Mouse (Mus musculus): ENCODE measurements around the gene 6430548M08Rik.

6430548M08Rik gene

DNA sequence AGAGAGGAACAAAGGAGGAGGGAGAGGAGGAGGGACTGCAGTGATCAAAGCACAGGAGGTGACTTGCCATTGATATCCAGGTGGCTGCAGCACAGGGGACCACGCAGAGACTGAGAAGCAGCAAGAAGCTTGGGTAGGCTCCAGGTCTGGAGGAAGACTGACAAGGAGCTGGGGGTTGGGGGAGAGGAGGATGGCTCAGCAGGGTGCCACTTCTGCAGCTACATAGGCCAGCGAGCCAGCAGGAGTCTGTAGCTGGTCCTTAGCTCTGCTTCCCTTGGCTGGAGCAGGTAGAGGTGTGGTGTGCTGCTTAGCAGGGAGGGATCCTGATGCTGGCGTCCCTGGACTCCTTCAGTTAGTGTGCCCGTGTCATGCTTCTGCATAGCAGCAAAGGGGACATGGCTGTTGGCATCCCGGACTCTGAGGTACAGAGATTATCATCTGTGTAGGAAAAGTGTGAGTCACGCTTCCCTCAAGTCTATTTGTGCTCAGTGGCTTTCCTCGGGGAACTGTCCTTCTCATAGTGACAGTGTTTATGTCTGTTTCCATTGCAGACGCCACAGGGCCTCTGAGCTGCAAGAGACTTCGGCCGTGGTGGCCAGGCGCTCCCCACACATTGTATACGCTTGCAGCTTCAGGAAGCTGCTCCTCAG lies 30.8 kb downstream of the 6430548M08Rik start:
- peak; percentile 85 for DNase-seq (ENCODE audit: low spot score)

DNA sequence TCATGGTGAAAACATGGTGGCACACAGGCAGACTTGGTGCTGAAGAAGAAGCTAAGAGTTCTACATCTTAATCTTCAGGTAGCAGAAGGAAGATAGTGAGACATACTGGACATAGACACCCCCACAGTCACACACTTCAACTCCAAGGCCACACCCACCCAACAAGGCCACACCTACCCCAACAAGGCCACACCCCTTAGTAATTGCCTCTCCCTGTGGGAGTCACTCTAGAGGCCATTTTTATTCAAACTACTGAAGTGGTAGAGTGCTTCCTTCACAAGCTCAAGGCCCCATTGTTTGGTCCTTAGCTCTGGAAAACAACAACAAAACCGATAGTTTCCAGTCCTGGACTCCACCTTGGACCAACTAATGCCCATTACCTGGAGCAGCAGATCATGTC lies 32.1 kb downstream of the 6430548M08Rik start:
- DNase-seq (ENCODE audit: low spot score): no peak

DNA sequence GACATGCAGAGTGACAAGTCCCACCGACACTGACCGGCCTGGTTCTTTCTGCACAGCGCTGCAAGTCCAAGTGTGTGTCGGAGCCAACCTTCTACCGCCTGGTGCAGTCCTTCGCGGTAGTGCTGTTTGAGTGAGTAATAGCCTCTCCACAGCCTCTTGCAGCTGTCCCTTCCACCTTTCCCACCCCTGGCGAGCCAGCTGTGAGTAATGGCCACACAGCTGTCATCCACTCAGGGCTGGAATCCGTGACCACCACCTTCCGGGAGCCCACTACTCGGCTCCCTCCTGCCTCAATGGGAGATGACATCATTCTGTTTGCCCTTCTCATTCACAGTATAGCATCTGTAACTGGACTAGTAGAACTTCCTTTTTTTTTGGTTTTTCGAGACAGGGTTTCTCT lies 36.1 kb downstream of the 6430548M08Rik start:
- no peak for DNase-seq (ENCODE audit: low spot score)

DNA sequence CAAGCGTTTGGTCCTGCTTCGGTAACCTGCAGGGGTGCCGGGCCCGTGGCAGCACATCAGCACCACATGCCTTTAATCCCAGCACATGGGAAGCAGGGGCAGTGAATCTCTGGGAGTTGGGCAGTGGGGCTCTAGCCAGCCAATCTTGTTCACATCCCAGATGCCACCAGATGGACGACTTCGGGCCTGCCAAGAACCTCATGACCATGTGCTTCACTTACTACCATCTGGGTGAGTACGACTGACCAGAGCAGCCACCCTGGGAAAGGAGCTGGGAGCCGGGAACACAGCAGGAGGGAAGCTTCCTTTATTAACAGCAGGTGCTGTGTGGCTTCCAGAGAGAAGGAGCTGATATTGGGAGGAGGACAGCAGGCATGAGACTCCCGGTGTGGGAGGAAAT lies 37.2 kb downstream of the 6430548M08Rik start:
- no peak for DNase-seq (ENCODE audit: low spot score)

DNA sequence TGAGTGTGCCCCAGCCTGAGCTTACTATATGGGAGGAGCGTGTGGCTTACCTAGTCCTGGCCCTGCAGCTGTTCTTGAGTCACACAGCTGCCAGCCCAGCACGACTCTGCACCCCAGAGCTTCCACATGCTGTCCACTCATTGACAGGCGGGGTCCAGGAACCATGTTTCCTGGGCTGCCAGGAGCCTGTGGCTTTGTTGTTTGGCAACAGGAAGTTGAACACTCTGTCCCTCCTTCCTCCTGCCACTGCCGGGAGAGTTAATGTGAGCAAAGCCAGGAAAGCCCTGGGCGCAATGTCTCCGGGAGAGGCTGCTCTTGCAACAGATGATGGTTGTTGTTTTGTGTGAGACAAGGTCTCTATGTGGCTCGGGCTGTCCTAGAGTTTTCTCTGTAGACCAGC lies 38.7 kb downstream of the 6430548M08Rik start:
- peak; percentile 63 for DNase-seq (ENCODE audit: low spot score)

DNA sequence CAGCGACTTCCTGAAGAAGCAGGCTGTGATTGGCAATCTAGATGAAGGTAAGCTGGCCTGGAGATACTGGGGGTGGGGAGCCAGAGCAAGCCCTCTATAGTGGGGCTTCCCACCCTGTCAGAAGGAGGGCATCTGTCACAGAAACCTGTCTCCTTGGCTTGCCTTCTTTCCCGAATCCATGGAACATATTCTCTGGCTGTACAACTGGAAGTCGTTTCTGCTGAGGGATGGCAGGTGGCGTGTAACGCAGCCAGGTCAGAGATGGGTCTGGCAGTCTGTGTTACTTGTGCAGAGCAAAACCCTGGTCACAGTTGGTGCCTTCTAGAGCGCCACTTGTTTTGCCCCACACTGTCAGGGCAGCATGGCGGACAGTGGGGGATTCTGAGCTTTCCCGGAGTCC lies 46.4 kb downstream of the 6430548M08Rik start:
- no peak for DNase-seq (ENCODE audit: low spot score)

DNA sequence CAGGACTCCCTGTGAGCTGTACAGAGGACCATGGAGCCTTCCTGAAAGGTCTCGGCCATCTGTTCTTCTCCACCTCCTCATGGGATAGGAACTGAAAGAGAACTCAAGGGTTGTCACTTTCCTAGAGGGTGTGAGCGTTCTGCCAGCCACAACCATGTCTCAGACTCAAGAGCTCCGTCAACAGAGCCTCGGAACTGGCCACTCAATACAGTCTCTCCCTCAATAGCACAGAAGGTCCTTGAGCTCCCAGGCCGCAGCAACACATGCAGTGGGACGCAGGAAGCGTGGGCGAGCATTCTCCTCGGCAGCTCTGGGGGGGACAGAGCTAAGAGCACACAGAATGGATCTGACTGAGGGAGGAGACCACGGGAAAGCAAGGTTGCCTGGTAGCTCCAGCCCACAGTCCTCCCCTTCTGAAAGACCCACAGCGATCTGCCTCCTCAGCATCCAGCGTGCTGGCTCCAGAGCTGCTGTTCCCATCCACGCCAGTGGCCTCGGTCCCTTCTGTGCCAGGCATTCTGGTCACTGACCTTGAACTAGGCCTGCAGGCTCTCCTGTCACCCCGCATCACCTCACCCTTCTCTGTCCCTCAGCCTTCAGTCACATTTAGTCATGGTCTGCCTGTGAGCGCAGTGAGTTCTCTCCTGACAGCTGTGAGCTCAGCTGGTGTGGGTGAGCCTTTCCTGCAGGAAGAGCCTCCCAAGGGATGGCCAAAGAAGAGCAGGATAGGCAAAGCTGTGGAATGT lies 47.9 kb downstream of the 6430548M08Rik start:
- DNase-seq (ENCODE audit: low spot score): no peak

DNA sequence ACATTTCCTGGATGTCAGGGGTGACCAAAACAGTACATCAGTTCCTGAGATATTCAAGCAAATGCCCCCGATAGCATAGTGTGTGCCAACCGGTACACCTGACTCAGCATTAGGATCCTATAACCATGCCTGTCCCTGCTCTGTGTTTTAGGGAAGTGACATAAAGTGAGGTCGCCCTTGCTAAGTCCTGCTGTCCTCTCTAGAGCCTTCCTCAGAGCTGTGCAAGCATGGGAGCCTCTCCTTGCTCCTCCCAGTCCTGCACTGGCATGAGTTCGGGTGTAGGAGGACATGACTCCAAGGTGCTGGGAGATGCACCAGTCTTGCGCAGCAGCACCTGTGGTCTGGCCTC lies 48.4 kb downstream of the 6430548M08Rik start:
- no peak for DNase-seq (ENCODE audit: low spot score)

DNA sequence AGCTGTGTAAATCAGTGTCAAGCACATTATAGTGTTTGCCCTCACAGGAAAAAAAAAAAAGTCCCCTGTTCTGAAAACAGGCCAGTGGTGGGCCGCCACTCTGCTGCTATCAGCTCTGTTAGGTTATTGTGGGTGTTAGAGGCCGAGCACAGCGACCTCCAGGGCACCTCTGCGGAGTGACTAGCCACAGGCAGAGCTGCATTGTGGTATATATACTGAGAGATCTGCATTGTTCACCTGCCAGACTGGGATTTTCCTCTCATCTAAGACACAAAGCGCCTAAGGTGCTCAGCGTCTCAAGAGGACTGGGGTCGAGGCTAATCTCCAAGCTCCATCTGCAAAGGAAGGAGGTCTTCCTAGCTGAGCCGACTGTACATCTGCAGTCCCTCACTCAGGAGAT lies 49.4 kb downstream of the 6430548M08Rik start:
- no peak for DNase-seq (ENCODE audit: low spot score)

DNA sequence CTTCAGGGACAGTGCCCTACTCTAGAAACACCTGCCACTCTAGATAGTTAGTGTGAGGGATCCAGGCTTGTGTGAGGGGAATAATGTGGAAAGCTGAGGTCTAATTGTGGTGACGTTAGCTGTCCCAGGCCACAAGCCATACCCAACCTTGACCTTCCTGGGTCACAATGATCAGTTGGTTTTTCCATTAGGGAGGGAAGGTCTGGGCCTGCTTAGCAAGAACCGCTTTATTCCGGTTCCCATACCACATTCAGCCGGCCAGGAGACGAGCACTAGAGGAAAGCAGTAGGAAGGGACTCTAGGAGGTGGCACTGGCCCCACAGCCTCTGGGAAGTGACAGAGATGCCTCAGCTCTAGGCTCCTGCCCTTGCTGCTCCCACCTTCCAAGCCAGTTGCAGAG lies 50.1 kb downstream of the 6430548M08Rik start:
- no peak for DNase-seq (ENCODE audit: low spot score)

DNA sequence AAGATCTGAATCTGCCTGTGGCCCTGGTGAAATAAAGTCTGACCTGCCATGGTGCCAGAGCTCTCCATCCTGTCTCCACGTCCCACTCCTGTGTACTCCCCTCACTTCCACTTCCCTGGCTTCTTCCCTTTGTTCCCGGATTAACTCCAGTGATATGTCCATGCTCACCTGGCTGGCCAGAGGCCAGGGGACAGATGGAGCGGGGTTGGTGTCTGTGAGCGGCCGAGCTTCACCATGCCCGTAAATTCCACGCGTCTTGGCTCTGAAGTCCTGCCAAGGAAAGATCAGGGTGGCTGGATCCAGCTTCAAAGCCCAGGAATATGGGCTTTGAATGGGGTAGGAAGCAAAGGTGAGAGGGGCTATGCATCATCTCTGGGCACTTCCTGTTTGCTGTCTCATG lies 53.2 kb downstream of the 6430548M08Rik start:
- DNase-seq (ENCODE audit: low spot score): no peak

DNA sequence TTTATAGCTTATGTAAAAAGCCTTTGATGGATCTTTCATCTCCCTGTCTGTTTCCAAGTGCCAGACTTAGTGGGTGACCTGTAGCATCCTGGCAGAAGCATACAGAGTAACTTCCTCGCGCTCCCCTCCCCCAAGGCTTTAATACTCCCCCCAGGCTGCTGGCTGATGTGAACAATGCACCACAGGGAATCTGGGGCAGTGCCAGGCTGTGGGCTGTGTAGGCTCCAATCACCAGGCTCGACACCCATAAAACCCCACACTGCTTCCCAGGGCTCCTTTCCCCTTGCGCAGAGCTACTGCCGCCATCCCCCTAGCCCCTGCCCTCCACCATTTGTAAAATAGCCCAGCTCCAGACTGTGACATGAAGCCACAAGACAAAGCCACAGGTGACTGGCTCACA lies 53.9 kb downstream of the 6430548M08Rik start:
- DNase-seq (ENCODE audit: low spot score): no peak

DNA sequence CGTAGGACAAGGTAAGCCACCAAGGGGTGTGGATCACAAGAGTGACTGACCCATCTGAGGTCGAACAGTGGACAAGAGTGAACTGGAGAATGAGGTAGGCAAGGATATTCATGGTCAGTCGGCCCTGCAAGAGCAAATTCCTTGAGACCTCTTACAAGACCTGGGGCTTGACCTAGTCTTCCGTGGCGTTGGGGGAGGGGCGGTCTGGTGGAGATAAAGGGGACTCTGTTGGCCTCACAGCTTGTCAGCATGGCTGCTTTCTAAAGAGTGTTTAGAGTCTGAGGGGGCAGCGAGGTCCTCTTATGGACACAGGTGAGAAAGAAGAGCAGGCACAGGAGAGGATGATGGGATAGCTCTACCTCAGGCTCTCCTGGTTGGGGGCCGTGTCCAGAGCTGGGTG lies 55.2 kb downstream of the 6430548M08Rik start:
- no peak for DNase-seq (ENCODE audit: low spot score)

DNA sequence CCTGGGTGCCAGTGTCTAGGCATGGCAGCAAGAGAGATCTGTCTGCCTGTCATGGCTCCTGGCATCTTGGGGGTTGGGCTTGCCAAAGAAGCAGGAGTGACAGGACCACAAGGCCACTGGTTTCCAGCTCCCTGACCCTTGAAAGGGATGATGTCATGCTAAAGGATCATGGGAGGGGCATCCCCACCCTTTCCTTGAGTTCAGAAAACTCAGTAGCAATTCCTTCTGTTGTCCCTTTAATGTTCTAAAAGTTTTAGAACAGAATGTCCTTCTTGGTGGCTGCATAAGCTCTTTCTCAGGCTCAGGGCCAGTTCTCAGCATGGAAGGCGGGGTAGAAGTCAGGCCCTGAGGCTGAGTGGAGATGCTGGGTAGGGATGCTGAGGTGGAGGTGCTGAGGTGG lies 59.2 kb downstream of the 6430548M08Rik start:
- DNase-seq (ENCODE audit: low spot score): peak; percentile 28

DNA sequence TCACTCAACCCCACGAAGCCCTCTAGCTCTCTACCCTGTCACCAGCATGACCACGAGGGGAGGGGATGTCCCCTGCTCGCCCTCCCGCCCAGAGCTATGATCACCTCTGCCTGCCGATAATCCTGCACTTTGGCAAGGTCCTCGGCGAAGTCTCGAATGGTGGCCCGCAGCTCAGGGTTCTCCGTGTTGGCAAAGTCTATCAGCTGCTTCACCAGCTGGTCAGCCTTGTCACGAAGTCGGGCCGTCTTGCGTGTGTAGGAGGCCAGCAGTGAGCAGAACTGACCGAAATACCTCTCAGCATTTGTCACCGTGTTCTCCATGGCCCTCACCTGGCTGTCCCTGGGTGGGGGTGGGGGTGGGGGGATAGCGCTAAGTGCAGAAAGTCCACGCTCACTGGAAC lies 60.7 kb downstream of the 6430548M08Rik start:
- DNase-seq (ENCODE audit: low spot score): no peak

DNA sequence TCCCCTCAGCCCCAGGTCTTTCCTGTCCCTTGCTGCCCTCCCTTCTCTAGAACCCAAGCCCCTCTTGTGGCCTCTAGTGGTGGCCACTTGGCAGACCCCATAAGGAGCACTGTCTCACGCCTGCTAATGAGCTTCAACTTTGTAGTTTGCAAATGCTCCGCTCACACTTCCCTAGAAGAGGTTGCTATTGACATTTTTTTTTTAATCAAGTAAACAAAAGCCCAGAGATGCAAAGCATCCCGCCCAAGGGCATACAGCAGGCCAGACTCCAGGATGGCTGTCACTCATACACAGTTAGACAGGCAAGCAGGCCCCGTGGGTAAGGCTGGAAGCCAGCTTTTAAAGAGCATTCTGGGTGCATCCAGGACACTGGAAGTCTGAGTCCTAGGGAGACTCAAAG lies 62.7 kb downstream of the 6430548M08Rik start:
- DNase-seq (ENCODE audit: low spot score): no peak

DNA sequence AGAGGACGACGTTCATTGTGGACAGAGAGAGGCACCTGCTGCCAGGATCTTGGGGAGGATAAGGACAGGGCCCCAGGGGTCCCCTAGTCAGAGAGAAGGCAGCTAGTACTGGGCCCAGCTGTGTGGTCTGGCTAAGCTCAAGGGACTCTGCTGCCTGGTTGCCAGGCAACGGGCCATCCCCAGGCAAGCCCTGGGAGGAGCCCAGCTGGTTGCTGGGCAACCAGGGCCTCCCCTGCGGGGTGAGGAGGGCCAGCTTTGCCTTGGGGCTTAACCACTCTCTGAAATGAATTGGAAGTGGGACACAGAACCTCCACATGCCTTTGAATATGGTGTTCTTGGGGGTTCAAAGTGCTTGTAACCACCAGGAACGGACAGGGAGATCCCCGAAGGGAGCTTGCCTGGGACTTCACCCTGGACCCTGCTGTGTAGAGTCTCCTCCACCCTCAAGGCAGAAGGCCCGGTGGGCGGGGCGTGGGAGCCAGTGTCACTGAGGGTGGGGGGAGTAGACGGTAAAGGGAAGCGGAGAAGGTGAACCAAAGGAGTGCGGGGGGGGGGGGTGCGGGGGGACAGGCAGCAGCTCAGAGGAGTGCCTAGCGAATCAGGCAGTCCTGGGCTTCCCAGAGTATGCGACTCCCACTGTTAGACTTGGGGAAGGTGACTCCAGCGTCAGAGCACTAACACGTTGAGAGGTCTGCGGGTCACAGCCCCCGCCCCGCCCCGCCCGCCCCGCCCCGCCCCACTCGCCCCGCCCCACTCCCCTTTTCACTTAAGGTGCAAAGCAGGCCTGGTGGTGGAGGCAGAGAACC lies 63.6 kb downstream of the 6430548M08Rik start, which contains the start of gene Fam92b:
Gene Fam92b, minus strand, starts transcription at position 149 of the 806 bp plus-strand sequence.
- DNase-seq (ENCODE audit: low spot score): peak; percentile 31

DNA sequence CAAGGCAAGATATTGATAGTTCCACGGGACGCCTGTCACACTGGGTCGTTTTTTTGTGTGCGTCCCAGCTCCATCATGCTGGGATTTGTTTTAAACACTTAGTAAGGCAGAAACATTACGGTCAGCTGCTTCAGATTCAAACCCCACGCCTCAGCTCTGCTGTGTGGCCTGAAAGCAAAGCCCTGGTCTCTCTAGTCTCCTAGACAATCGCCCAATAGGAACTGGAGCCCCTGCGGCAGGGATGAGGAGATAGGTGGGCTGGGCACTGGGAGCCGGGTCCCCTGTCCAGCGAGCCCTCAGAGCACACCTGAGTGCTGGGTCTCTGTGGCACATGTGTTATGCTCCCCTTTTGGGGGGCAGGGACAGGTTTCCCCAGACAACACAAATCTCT lies 64.2 kb downstream of the 6430548M08Rik start:
- DNase-seq (ENCODE audit: low spot score): no peak

DNA sequence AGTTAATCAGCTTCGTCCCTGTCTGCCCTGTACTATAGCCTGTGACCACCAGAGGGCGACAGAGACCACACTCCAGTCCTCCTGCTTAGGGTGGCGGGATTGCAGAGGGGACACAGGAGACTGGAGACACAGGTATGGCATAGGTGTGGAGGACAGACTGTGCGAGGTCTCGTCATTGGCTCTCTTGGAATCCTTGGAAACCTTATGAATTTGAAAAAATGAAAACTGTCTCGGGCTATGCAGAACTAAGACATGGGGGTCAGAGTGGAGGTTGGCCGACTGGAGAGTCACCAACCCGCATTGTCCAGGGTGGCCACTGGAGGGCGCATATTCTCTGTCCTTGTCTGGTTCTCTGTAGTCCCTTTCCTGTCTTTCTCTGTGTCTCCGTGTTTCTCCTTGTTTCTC lies 65.1 kb downstream of the 6430548M08Rik start:
- DNase-seq (ENCODE audit: low spot score): peak; percentile 89

DNA sequence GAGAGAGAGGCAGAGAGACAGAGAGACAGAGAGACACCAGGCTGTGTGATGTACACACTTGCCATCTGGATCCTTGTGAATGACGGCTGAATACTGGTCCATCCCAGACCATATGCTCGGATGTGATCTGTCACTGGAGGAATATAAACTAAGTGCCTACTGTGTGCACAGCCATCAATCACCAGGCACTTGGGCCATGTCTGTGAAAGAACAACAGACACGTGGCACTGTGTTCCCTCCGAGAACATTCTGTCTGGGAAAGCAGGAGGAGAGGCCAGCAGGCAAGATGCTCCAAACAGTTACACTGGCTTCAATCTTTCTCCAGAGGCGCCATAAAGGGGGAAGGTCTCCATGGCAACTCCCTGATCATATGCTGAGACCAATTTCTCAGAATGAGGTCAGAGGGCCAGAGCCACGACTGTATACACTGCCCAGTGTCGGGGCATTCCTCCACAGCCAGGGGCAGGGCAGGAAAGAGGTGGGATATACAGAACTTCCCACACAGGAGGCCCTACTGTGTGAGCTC lies 66.6 kb downstream of the 6430548M08Rik start:
- no peak for DNase-seq (ENCODE audit: low spot score)

DNA sequence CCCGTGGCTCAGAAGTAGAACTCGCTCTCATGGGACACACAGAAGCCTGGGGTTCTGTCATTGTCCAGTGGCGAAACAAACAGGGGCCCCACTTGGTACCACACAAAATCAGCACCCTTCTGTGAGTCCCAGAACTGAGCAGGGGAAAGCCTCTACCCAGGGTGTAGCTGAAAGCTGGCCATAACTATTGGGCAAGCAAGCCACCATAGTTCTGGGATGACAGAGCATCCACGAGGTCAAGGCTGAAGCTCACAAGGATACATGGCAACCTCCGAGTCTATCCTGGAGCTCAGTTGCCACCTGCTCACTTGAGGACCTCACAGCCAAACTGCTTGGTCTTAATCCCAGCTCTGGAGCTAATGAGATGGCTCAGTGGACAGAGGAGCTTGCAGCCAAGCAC lies 67.3 kb downstream of the 6430548M08Rik start:
- no peak for DNase-seq (ENCODE audit: low spot score)

DNA sequence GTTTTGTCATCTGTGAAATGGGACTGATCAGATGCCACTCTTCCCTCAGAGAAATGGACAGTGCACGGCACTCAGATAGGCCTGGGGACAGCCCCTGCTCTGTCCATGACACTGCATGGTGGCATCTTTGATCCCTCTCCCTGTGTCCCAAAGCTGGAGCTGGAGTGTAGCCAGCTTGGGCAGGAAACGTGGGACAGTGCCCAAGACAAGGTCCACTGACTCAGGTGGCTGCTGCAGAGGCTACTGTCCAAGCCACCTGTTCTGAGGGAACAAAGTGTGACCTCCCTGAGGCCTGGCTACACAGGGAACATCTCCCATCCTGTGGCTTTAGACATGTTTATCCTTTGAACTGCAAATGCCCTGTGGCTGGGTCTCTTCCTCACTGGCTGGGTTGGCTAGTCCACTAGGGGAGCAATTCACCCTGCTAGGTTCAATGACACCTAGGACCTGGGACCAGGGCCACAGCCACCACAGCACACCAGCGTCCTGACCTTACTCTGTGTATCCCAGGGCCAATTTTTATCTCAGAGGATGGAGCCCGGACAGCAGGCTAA lies 68.0 kb downstream of the 6430548M08Rik start:
- DNase-seq (ENCODE audit: low spot score): no peak

DNA sequence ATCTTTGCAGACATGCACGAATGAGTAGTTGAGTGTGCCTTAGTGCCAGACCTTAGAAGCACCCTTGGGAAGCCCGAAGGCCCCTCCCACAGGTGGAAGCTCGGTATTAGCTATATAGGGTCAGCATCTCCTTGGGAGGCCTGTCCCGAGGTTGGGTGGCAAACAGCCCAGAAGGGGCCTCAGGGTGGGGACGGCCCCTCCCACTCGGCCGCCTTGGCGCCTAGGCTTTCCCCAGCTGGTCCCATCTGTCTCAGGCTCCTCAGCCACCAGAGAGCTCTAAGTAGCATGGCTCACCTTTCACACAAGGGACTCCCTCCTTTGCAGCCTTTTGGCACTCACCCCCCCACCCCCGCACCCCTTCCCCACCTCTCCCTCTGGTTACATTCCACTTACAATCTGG lies 70.4 kb downstream of the 6430548M08Rik start:
- DNase-seq (ENCODE audit: low spot score): no peak
